Mouse (Mus musculus): ENCODE data around the gene Elavl4.

The Elavl4 gene

DNA sequence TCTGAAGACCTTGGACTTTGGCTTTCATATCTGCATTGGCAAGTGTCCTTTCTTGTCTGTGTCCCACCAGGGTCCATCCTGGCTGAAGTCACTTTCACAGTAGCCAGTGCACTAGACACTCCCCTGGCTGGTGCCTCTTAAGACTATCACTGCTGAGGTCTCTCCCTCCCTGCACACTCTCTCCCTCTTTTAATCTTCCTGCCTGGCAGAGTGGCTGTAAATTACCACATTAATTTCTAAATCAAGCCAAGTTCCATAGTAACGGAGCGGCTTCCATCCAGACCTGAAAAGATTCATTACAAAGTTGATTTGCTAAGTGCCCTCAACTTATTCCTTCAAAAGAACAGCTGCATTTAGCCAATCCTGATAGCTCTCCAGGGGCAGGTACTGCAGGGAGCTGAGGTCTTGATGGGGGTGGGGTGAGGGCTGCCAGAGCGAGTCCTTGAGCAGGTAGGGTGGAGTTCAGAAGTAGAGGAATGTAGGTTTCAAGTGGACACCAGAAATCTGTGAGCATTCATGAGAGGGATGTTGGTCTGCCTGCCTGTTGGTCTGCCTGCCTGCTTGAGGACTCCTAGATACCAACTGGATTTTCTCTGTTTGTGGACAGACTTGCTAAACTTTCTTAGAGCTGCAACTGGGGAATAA, 194.1 kb downstream of the Elavl4 start:
- no peak for DNase-seq

GRCm38 (mm10) chr4:110155954-110156353, 195.8 kb downstream of the Elavl4 start:
- DNase-seq = no peak
